ENCODE assay signal across 12 mouse cellular contexts in the genomic region with DNA sequence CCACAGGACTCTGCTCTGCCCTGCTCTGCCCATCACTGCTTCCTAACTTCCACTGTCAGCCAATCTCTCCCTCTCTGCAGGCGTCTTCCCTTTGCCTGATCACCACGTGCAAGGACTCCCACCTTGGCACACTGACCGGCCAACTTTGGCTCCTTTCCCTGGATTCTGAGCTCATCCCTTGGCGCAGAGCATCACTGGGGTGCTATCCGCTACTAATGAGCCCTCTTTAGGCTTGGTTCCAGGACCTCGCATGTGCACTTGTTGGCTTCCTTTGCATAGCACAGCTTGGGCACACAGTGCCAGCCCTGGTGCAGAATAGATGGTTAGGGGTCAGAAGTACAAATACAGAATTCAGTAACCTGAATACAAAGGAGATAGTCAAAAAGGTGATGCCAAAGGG. TPM values are rescaled to one million over a fixed set of nuclear protein-coding genes. Genes with fewer than 3 reads are reported as not detected.
DNase-seq lines count a peak whose midpoint lies in the region.
"Had no signal": no experiment of that assay in that cellular context is flagged by ENCODE, and none has a peak within 500 bp of the region (broad histone marks: within the 10 kb centered on the region; RNA-seq: fewer than 3 reads in every experiment).

No protein-coding gene starts in this region.

- peak; percentile 72 for DNase-seq in adrenal gland, adult 2 months
- DNase-seq in adrenal gland, postnatal 4 days (ENCODE audit: low spot score in 2 of 2), result no peak
- DNase-seq in layer of hippocampus, adult 11-12 months (ENCODE audit: low spot score), result peak; percentile 35
- DNase-seq in layer of hippocampus, adult 9-10 months (ENCODE audit: low spot score), result no peak
- DNase-seq in brain, adult 2 months (ENCODE audit: low read depth, low spot score), result peak; percentile 56
- peak; percentile 35 for DNase-seq in kidney, postnatal 14 days
- no peak for DNase-seq in urinary bladder, postnatal 36 days (ENCODE audit: low spot score in 2 of 2)
- DNase-seq in urinary bladder, adult 2 months (ENCODE audit: low spot score), result no peak
- DNase-seq: heart, postnatal 36 days had no signal

RNA-seq across cellular contexts. Expression of a gene that starts 15.9 kb away (rescaled TPM):
- 1 to 10 TPM; 1.8 to 8.5 TPM for total RNA-seq in adrenal gland, adult 2 months (2021)
- polyA plus RNA-seq in adrenal gland, adult 2 months (2012; rRNA removed), result 0.04 and 0.29 TPM in 2 replicates
- 10 to 100 TPM in 1 of 2 experiments, 1 to 10 TPM in 1; 10.0 to 10.4 TPM for total RNA-seq in adrenal gland, postnatal 4 days (2021)
- polyA plus RNA-seq in urinary bladder, adult 2 months (2012; rRNA removed), result 0.18 and 0.21 TPM in 2 replicates

RNA-seq across cellular contexts. Expression of a gene that starts 17.0 kb away (rescaled TPM):
- under 1 TPM in 1 of 2 experiments, not detected in 1; 0.75 TPM for total RNA-seq in adrenal gland, adult 2 months (2021)
- polyA plus RNA-seq in adrenal gland, adult 2 months (2012; rRNA removed), result 0.42 and 0.48 TPM in 2 replicates
- total RNA-seq in adrenal gland, postnatal 4 days (2021), result under 1 TPM in 1 of 2 experiments, not detected in 1; 0.36 TPM
- 0.06 and 0.13 TPM in 2 replicates for polyA plus RNA-seq in urinary bladder, adult 2 months (2012; rRNA removed)
- total RNA-seq: common myeloid progenitor, adult 5-6 weeks; heart, postnatal 36 days had no signal
- polyA plus RNA-seq: lung, embryonic 15.5 days; neural tube, embryonic 11.5 days had no signal

RNA-seq across cellular contexts. Expression of a gene that starts 47.9 kb away (rescaled TPM):
- total RNA-seq in adrenal gland, adult 2 months (2021), result 10 to 100 TPM in 1 of 2 experiments, under 1 TPM in 1; 0.66 to 15.5 TPM
- polyA plus RNA-seq in adrenal gland, adult 2 months (2012; rRNA removed), result 0.96 and 1.0 TPM in 2 replicates
- total RNA-seq in adrenal gland, postnatal 4 days (2021), result 10 to 100 TPM in 1 of 2 experiments, 1 to 10 TPM in 1; 2.1 to 26.4 TPM
- polyA plus RNA-seq in urinary bladder, adult 2 months (2012; rRNA removed), result 8.9 and 12.4 TPM in 2 replicates

Comparison
In these comparisons a context has a peak if more than half of its experiments do, and no peak if none do; other contexts are left out.
1. DNase-seq: peak in adrenal gland, adult 2 months (single experiment), layer of hippocampus, adult 11-12 months (single experiment), brain, adult 2 months (single experiment) and kidney, postnatal 14 days (single experiment); none in adrenal gland, postnatal 4 days (0 of 2), layer of hippocampus, adult 9-10 months (single experiment), urinary bladder, postnatal 36 days (0 of 2) and urinary bladder, adult 2 months (single experiment).